Mouse (Mus musculus): Measurements from ENCODE around the gene Sdr42e1.

Sdr42e1 gene

DNA sequence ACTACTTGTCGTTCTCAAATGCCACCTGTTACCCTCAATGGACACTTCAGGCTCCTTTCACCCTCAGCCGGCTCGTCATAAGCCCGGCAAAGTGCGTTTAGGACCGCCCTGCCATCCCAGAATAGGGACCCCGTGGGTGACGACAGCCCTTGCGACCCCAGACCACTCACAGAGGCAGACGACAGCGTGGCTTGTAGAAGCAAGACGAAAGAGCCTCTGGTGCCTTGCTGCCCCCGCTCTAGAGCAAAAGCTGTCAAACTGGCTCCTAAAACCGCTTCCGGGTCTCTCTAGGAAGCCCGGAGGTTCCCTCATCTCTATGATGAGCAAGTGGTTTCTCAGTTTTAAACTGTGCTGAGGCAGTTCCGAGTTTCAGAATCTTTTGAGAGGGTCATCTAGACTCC is at the start of gene Sdr42e1:
TSS of gene Sdr42e1 (minus strand) at position 260 of the 401 bp plus-strand sequence.
- peak; percentile 73 for DNase-seq (ENCODE audit: inconsistent ontology term)

DNA sequence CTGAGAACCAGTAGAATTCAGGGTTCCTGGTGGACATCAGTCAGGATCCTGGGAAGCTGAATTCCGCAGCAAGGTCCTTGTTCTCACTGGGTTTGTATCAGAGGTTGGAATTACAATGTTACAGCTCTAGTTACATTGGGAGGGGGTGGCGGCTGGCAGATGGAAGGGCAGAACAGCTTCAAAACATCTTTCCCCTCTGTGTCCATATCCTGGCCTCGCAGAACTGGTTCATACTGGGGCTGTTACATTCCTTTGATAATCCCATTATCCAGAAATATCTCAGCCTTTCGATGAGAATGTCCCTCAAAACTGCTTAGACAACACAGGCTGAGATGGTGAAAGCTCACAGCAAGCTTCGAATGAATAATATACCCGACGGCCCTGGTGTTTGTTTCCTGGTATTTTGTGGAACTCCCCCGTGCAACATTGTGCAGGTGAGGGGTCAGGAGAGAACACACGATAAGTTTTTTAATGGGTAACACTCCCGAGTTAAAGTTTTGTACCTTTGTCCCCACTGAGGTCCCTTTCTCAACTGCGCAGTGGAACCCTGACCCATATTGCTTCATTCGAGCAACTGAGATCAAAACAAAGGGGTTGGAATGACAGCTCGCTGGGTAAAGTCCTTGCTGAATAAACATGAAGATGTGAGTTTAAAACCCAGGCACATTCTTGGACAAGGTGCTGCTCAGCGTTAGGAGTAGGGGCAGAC is 44.8 kb upstream of the Sdr42e1 start:
- no peak for DNase-seq (ENCODE audit: inconsistent ontology term)

DNA sequence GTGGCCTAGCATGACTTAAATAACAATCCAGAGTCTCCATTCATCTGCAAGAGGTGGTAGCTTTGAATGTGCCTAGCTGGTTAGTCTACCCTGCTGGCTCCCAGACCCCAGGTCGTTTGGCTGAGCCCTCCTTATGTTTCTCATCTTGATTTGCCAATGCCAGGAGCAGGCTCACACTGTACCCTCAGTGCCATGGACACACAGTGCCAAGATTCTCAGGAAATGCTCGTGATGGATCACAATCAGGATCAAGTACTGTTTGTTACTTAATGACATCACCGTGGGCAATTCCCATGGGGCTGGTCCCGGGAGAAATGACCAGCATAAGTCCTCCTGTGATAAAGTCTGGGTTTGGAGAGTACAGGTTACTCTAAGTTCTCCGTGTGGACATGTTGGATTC is 42.4 kb upstream of the Sdr42e1 start:
- DNase-seq (ENCODE audit: inconsistent ontology term), result no peak

DNA sequence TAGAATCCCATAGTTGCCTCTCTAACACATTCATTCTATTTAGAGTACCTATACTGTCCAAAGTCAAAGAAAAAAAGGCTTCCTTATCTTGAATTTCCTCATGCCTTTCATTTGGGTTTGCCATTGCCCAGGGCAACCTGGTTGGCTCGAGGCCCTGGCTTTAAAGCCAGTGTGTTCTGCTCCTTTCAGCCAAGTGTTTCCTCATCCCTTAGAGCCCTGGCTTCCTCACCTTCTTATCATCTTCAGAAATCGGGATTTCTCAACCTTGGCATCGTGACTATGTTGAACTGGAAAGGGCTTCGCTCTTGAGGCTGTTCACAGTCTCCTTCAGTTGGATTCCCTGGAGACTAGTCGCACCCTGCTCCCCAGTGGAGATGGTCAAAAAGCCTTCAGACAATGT is 41.1 kb upstream of the Sdr42e1 start:
- DNase-seq (ENCODE audit: inconsistent ontology term), result no peak

DNA sequence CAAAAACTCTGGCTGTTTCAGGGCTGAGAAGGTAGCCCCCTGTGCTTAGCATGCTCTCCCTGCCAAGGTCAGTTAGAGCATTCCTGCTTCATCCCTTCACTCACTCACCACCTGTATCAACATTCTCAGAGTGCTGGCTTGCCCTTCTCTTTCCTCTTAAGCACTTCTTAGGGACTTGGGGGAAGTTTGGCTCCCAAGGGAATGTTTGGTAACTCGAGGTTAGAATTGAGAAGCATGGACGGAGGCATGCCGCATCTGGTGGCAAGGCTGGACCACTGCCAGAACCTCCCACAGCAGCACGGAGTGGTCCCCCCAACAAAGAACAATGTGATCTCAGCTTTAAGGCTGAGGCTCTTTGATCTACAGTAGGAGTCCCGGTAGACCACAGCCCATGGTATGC is 38.7 kb upstream of the Sdr42e1 start:
- DNase-seq (ENCODE audit: inconsistent ontology term), result no peak

DNA sequence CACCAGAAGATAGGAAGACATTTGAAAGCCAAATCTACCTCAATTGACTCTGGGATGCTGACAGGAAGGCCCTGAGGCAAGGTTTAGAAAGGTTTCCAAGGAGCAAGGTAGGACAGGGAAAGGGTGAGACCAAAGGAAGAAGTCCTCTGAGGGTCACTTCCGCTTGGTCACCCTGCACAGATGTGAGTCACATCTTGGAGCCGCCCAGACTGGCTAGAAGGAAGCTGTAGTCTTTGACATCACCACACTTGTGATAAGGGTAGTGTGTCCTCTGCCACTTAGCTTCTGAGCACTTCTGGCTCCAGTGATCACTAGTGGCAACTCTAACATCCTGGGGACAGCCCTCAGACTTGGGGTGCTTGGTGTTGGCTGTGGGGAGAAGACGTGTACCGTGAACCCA is 32.7 kb upstream of the Sdr42e1 start:
- no peak for DNase-seq (ENCODE audit: inconsistent ontology term)

DNA sequence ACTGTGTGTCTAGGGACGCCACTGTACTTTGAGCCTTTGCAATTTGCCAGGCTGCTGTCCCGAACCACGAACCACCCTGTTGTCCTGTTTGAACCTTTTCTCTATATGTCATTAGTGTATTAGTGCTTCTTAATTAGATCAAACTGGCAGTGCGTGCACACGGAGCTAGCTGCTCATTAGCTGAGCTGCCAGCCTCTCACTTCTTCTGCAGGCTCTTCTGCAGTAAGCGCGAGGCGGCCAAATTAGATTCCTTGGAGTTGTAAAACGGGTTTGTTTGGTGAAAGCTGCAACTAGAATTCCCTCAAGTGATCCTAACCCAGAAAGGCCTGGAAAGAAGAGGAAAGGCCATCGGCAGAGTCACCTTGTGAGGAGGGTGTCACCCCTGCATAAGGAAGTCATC is 29.2 kb upstream of the Sdr42e1 start:
- peak; percentile 41 for DNase-seq (ENCODE audit: inconsistent ontology term)

DNA sequence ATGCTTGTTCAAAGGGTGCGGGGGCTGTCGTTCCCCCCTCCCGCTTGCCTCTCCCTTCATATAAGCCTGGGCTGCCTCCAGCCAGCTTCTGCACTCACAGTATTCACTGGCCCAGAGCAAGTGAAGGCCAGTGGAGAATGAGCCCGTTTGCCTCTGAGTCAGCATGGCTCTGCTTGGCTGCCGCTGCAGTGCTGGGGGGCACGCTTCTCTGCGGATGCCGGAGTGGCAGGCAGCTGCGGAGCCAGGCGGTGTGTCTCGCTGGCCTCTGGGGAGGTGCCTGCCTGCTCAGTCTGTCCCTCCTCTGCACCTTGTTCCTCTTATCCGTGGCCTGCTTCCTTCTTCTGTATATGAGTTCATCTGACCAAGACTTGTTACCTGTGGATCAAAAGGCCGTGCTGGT is 28.4 kb upstream of the Sdr42e1 start, which contains the start of gene Hsd17b2:
TSS of gene Hsd17b2 (plus strand) at position 46 of the 400 bp plus-strand sequence.
- peak; percentile 73 for DNase-seq (ENCODE audit: inconsistent ontology term)

DNA sequence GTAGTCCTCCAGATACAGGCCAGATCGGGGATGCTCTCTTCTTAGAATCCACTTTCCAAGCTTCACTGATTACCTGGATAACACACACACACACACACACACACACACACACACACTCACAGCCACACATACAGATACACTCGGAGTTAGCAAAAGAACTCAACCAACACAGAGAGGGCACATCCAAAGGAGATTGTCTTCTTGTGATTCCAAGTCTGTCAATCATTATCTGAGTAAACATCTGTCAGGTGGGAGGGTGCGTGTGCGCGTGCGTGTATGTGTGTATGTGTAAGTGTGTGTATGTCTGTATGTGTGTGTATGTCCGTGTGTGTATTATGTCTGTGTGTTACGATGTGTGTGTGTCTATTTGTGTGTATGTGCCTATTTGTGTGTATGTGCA is 27.8 kb upstream of the Sdr42e1 start:
- no peak for DNase-seq (ENCODE audit: inconsistent ontology term)

DNA sequence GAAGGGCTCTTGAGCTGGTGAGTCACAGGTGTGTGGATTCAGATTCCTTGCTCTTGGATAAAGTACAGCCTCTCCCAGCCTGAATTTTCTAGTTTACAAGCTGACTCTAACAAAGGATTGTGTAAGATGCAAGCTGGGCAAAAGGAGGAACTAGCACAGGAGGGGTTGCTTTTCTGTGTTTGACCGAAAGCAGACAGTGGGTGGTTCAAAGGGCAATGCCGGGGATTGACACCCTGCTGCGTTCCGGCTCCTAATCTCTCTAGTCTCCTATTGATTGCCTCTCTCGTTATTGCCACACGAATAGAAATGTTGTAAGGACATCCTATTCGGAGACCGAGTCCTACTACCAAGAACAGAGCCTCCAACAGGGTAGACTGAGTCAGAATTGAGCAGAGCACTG is 27.2 kb upstream of the Sdr42e1 start:
- no peak for DNase-seq (ENCODE audit: inconsistent ontology term)

DNA sequence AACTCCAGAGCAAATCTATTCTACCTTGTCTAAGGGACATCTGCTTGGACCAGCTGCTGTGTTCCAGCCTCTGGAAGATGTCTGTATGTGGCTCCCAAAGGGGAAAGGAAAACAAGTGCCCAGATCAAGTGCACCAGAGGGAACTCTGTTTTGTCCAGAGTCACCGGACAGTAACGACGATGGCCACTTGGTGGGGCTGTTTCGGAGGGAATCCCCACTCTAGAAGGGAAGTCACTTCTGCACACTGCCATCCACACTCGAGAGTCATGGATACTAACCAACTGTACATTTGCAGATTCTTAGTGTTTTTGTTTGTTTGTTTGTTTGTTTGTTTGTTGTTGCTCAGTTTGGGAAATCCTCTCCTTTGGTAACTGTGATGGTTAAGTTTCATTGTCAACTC is 23.8 kb upstream of the Sdr42e1 start:
- DNase-seq (ENCODE audit: inconsistent ontology term), result no peak

DNA sequence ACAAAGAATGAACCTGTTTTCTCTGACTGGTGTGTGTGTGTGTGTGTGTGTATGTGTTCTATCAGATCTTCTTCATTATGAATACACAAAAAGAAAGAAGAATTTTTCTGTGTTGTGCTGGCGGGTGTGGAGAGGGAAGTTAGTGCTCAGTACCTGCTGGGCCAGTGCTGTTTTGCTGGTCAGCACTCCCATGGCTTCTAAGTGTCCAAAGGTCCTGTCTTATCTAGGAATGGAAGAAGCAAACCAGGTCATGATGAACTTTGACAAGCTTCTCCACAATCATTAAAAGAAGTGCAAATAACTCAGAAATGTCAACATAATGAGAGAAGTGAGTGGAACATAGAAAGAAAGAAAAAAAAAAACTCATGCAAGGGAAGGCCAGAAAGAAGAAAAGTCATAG is 22.1 kb upstream of the Sdr42e1 start:
- no peak for DNase-seq (ENCODE audit: inconsistent ontology term)

DNA sequence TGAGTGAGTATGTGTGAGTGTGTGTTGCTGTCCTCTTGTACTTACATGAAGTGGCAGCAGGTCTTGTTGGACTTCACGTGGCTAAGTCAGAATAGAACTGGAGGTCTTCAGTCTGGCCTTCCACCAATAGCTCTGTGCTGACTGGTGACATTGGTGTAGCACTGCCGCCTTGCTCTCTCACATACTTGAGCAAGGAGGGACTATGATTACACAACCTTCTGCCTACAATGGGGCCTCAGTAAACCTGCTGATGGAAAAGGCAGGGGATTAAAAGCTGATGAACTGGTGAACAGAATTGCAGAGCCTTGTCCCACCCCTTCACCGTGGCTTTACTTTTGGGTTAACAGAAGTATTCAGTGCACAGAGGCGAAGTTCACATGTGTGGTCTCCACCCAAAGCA is 18.6 kb upstream of the Sdr42e1 start:
- no peak for DNase-seq (ENCODE audit: inconsistent ontology term)

DNA sequence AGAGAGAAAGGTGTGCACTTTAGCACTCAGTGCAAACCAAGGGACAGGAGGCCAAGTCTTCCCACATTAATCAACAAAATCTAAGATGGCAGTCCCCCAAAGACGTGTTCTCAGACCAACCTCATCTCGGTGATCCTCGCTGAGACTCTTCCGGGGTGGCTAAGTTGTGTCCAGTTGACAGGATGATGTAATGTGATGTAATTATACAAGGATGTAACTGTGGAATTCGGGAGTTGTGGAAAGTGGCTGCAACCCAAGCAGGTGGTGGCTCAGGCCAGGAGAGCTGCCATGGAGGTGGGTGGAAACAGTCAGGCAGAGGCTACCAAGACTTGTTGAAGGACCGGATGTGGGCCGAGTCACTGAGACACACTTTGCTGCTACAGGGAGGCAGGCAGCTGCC is 14.4 kb upstream of the Sdr42e1 start:
- DNase-seq (ENCODE audit: inconsistent ontology term), result no peak

DNA sequence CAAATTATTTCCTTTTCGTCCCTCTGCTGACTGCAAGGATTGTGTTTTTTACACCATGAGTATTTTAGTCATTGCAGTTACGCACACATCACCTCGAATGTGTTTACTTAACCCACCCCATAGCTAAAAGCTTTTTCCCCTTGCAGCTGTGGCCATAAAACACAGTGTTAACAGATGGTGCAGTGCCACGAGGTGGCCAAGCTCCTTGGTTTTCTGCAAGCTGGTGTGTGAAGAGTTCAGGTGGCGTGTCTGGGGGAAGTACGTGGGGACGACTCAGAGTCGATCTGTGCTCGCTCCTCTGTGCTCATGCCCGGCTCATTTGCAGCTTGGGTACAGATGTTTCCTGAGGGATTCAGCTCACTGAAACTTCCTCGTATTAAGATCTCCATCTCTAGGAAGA is 11.0 kb upstream of the Sdr42e1 start:
- DNase-seq (ENCODE audit: inconsistent ontology term), result no peak

DNA sequence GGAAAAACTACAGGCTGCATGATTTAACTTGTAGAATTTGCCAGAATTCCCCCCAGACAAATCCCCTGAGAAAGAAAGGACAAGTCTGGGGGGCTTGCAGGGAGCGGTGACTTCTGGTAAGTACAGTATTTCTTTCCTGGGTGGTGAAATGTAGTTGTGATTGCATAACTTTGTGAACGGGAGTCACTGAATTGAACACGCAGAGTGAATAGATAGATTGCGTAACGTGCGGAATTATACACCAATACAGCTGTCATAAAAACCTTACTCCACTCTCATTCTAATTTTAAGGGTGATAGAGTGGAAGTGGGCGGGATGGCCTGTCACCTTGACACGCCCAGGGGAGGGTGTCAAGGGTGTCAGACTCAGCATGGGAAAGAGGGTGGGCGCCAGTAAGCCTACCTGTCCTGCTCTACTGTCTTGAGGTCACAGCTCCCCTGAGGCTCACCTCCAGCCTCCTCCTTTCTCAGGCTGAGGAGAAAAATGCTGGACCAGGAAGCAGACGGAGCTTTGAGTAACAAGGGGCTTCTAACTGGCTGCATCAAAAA is 10.5 kb upstream of the Sdr42e1 start:
- DNase-seq (ENCODE audit: inconsistent ontology term), result no peak

DNA sequence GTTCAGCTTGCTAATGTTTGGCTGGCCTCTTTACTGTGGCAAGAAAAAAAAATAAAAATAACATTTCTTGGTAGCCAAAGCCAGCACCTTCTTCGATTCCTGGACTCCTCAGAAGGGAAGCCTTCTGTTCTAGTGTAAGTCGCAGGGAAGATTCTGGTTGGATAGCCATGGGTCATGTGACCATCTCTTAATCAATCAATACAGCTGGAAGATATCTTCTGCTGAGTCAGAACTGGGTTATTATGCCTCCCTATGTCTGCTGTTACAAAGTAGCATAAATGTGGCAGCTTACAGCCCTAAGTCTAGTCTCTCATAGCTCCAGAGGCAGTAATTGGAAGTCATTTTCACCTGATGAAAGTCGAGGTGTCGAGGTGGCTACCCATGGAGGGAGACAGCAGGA is 5.2 kb upstream of the Sdr42e1 start:
- DNase-seq (ENCODE audit: inconsistent ontology term), result no peak

DNA sequence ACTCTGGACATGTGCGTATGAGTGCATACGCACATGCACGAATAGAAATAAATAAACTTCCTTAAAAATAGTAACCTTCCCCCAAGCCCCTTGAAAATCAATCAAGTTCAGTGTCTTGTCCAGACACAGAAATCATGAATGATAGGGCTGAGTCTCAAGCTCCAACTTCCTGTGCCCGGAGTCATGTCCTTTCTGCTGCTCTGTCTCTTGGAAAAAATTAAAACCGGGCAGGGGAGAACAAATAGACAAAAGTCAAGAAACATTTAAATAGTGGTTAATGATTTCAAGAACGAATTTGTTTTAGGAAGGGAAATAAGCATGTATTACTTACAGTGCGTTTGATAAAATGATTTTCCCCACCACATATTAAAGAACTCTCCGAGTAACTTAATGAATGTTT is 3.5 kb upstream of the Sdr42e1 start:
- DNase-seq (ENCODE audit: inconsistent ontology term), result no peak

DNA sequence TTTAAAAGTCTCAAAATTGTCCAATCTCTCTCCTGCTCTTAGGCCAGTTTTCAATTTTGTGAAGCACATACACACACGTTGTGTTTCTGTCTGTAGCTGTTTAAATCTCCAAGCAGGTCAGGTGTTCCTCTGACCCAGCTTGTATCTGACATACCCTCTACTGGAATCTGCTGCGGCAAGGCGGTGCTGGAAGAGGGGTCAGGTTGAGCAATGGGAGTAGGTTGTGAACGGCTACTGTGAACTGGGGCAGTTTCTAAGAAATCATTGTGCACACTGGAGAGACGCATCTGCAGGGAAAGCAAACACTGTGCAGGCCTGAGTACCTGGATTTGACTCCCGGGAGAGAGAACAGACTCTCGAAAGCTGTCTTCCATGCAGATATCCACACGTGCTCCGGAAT is 3.0 kb upstream of the Sdr42e1 start:
- peak; percentile 50 for DNase-seq (ENCODE audit: inconsistent ontology term)

DNA sequence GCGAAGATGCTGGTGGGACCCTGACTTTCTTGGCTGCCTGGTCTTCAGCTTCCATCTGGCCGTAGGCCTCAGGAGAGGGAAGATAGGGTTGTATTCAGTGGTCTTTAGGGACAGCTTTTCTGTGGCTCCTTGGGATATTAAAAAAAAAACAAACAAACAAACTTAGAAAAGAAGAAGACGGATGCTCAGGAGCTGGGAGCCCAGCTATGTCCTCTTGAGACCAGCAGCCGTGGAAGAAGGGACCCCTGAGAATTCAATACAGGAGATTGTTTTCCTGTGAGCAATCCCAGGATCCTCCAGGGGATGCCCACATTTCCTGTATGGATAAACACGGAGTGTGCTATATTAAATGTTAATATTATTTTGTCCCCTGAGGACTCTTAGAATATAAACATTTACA is 1.7 kb upstream of the Sdr42e1 start:
- DNase-seq (ENCODE audit: inconsistent ontology term), result no peak

DNA sequence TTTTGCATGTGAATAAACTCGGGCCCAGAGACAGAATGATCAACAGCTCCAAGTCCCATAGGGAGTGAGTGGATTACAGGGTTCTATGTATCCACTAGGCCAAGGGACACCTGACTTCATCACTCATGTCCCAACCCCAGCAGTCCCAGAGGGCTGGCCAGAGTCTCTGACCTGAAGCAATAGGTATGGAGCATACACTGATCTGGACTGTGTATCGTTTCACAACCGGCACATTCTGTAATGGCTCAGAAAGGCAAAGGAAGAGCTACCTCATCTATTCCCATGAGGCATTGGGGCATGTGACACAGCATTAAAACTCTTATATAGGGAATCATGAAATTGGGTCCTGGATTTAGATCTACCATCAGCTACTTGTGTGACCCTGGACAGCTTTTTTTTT is 931 bp downstream of the Sdr42e1 start:
- no peak for DNase-seq (ENCODE audit: inconsistent ontology term)

DNA sequence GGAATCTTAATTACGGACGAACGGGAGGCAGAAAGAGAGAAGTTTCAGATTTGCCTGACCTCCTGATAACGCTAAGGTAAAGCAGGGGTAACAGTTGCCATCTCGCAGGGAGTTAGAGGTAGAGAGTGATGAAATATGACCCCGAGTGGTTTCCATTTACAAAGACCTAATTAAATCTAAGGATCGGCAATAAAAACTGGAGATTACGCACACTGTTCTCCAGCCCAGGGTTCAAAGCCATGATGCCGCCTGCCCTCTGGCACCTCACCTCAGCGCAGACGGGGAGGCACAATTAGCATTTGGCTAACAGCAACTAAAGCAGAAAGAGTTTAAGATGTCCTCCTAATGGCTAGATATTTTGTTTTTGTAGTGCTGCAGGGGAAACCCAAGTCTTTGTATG is 3.0 kb downstream of the Sdr42e1 start:
- DNase-seq (ENCODE audit: inconsistent ontology term), result no peak

DNA sequence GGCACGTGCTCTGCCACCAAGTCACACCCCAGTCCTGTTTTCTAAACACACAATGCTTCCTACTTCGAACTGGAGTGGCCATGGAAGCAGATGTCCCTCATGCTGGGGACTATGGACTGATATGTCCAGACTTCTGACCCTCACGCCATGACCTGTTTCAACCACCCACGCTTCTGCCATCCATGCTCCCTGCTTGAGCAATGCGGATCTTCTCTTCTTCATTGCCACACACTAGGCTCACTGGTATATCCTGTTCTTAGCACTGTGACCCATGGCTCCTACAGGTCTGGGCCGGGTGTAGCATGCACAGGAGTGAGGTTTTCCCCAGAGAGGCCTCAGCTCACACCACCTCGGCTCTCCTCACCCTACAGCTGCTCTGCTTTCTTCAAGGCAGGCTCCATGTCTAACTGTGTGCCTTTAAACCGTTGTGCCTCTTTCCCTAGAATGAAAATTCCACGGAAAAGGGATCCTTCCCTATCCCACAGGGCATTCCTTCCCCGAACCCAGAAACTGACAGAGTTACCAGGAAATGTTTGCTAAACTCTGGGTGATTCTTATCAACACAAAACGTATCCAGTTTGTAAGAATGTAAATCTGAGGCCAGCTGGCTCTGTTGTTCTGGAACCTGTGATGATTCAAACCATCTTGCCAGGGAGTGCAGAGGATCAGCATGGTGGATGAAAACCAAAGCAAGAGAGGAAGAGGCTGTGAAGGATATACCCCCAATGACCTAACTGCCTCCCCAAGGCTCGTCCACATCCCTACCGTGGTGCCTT is 6.0 kb downstream of the Sdr42e1 start:
- DNase-seq (ENCODE audit: inconsistent ontology term), result no peak
